Mouse (Mus musculus) Patski (cell line): ENCODE measurements at regions not wholly inside any gene's neighbourhood (a gene's known extent, or its start where the extent isn't known, plus 50 kb on each side); places are given as distances from the start of the nearest gene placed in this dataset.

Experiments
- ATAC-seq: fragments of 100-300 bp; one replicate; pipeline ENCODE4 v1.8.0; 2021
- CTCF ChIA-PET: fragments of 350-600 bp; sonication (Branson Sonifier 250); formaldehyde crosslinking; loops from one replicate; lab custom pipeline; 2022; ENCODE audit warnings: inconsistent platforms; lab: Charles Lee
- POLR2A ChIA-PET: fragments of 350-600 bp; sonication (Branson Sonifier 250); formaldehyde crosslinking; loops from one replicate; lab custom pipeline; 2022; ENCODE audit warnings: antibody characterized with exemption, inconsistent platforms; lab: Charles Lee
- DNase-seq: peaks from one replicate; pipeline ENCODE4 v3.0.0-alpha.2; 2011; ENCODE audit warnings: low read depth, low spot score
- H3K27me3 ChIP-seq: fragments of 371-371 bp; one replicate; pipeline ENCODE4 v1.5.1; 2021
- CTCF ChIP-seq: fragments of 100-300 bp; IDR thresholded peaks from one replicate; pipeline ENCODE4 v1.5.1; 2021
- in situ Hi-C: fragments of 300-500 bp; cut with MboI; formaldehyde crosslinking; loops from 3 replicates; pipeline ENCODE4 v1.11.1; 2018; ENCODE audit warnings: low pct_unique_long_range_greater_than_20kb, mixed read lengths

- TF ChIP-seq CTCF, result no peak
- CTCF ChIA-PET, result no interaction called here
- ATAC-seq, result no peak
- POLR2A ChIA-PET, result no interaction called here
- H3K27me3 ChIP-seq, result no peaks in the 10 kb centered on the region
- in situ Hi-C loops, result no loop called here
- no peak for DNase-seq
Measured at GRCm38 (mm10) chr7:82921722-82922121, 54.6 kb downstream of the Mex3b start.

DNA sequence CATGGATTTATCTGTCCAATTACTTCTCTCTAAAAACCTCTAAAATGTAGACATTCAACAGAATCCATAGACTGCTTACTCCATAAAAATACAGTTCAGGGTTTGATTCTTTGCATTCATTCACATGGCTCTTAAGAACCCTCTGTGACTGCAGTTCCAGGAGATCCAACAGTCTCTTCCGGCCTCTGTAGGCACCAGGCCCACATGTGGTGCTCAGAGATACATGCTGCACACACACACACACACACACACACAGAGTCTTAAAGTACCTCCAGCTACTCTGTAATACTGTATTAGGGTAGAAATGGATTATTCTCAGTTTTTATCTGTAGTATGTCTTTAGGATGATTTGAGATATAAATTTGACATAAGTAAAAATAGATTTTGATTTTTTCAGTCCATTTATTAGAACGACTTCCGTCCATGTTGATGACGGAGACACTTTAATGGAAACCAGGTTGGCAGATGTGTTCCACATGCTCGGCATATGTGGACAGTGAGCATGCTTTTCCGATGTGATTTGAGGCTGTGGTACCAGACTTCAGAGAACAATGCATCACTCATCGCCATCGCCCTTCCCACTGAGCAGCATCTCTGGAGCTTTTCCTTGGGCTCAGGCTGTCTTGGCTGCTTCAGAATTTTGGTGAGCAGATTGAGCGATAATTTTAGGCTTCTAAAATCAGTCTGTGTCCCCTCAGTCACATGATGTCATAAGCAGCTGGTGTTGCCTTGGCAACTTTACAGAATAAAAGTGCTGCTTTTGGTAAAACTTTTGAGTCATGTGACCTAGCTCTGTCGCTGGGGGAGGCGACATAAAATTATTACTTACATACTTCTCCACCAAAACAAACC, 56.3 kb downstream of the Mex3b start:
- ATAC-seq (no peak), DNase-seq (no peak)
- ChIA-PET POLR2A (no interaction called here), CTCF (interaction anchor here (1.1 kb wide), 1 partner anchor 8 kb away, joined by 3 read pairs; no protein-coding TSS in a partner anchor)
- no peak for TF ChIP-seq CTCF
- H3K27me3 ChIP-seq, result no peaks in the 10 kb centered on the region
- in situ Hi-C loops, result no loop called here

DNA sequence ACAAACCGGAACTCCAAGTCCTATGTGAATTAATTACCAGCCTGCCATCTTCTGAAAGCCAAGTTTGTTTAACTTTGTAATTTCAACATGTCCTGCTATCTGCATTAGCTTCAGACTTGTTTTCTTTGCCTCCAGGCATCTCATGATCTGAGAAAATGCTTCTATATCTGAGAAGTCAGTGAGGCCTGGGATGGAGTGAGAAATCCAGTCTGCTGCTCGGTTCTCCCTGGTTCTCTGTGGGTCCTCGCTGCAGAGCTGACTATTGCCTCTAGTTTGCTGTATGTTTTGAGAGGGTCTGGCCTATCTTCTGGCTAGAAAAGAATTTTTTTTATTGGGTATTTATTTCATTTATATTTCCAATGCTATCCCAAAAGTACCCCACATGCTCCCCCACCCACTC, 57.0 kb downstream of the Mex3b start:
- in situ Hi-C loops, result no loop called here
- POLR2A ChIA-PET, result no interaction called here

DNA sequence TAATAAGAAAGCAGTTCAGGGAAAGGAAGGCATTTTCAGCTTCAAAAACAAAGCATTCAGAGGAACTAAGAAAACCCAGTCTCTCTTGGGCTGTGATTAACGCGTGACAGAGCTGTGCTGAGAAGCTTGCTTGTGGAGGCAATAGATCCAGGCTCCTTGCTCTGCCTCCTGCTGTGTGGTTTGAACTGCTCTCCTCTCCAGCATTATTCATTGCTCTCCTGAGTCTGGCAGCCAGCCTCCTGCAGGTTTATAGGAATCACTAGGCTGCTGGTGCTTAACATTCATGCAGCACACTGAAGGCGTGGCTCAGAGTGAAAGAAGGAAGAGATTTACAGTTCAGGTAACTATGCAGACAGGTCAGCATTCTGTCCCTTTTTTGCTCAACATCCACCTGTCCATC, 71.2 kb downstream of the Mex3b start:
- ATAC-seq, result no peak
- DNase-seq, result no peak
- TF ChIP-seq CTCF, result no peak
- ChIA-PET POLR2A (no interaction called here), CTCF (no interaction called here)
- no peaks in the 10 kb centered on the region for H3K27me3 ChIP-seq
- in situ Hi-C loops, result no loop called here

More for the DNA sequence above, 57.0 kb downstream of the Mex3b start:
- CTCF ChIA-PET, result interaction anchor here (1.1 kb wide), 1 partner anchor 9 kb away, joined by 3 read pairs; no protein-coding TSS in a partner anchor
- TF ChIP-seq CTCF, result no peak
- H3K27me3 ChIP-seq, result no peaks in the 10 kb centered on the region
- DNase-seq (no peak), ATAC-seq (no peak)

- H3K27me3 ChIP-seq, result no peaks in the 10 kb centered on the region
- POLR2A ChIA-PET, result no interaction called here
- in situ Hi-C loops, result no loop called here
- DNase-seq (no peak), ATAC-seq (no peak)
- TF ChIP-seq CTCF, result no peak
- CTCF ChIA-PET, result interaction anchor here (0.9 kb wide), 1 partner anchor 16 kb away, joined by 4 read pairs; no protein-coding TSS in a partner anchor
Measured at GRCm38 (mm10) chr7:82939536-82939935, 72.4 kb downstream of the Mex3b start.

DNA sequence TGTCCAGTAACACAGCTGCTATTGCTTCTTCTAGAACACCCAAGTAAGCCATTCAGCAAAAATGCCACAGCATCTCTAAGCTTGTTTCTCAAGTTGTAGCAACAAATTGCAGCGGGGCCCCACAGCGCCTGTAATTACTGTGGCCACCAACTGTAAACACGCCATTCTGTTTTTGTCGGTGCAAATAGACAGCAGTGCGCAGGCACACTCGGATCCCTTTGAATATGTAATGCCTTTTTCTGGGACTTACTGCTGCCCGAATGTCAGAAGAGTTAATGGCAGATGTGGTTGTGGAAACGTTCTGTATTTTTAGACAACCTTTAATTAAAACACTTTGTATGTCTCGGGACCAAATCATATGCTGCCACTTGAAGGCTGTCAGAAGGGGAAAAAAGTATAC, 76.2 kb downstream of the Mex3b start:
- ChIA-PET CTCF (interaction anchor here (1.3 kb wide), 1 partner anchor 13 kb away, joined by 4 read pairs; no protein-coding TSS in a partner anchor), POLR2A (no interaction called here)
- no peak for TF ChIP-seq CTCF
- H3K27me3 ChIP-seq, result no peaks in the 10 kb centered on the region
- DNase-seq (no peak), ATAC-seq (no peak)
- in situ Hi-C loops, result no loop called here

DNA sequence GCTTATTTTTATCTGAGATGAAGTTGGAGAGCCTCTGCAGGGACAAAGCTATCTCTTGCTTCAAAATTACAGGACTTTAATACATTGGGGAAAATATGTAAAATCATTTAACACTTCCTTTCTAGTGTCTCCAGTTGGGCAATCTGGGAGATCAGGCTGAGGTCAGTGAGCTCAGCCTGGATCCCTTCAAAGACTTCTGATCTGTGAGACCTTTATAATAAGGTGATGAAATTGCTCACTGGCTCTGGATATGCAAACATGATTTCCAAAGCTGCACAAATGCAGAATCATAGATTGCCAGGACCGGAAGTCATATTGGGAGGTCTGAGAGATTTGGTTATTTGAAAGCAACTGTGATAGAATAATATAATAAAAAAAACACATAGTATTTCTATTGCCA, 76.7 kb downstream of the Mex3b start:
- no peak for ATAC-seq
- H3K27me3 ChIP-seq, result no peaks in the 10 kb centered on the region
- ChIA-PET POLR2A (no interaction called here), CTCF (interaction anchor here (0.8 to 1.3 kb wide), 2 partner anchors 13 to 26 kb away, joined by 3 to 4 read pairs; no protein-coding TSS in a partner anchor)
- TF ChIP-seq CTCF, result no peak
- DNase-seq, result no peak
- in situ Hi-C loops, result no loop called here

DNA sequence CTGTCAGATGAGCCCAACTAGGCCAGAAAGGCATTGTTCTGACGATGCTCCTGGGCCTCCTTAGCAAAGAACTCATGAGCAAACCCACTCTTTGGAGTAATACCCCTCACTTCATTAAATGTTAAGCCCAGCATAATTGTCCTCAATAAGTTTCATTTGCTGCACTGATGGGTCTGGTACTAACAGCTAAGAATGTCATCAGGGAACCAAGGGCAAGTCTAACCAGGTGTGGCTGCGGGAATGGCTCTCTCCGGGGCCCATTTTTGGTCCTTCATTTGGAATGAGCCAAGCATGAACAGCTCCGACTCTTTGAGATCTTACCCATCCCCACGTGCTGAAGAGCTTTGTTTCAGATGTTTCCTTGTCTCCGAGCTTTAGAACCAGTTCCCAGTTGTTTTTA, 82.2 kb downstream of the Mex3b start:
- in situ Hi-C loops, result no loop called here
- H3K27me3 ChIP-seq, result no peaks in the 10 kb centered on the region
- DNase-seq (no peak), ATAC-seq (no peak)
- POLR2A ChIA-PET, result no interaction called here
- CTCF ChIA-PET, result no interaction called here
- TF ChIP-seq CTCF, result no peak

- ATAC-seq (no peak), DNase-seq (no peak)
- ChIA-PET POLR2A (interaction anchor here (0.7 to 0.9 kb wide), 2 partner anchors 9 to 139 kb away, joined by 3 read pairs; no protein-coding TSS in a partner anchor), CTCF (no interaction called here)
- H3K27me3 ChIP-seq, result no peaks in the 10 kb centered on the region
- no peak for TF ChIP-seq CTCF
- in situ Hi-C loops, result no loop called here
Measured at GRCm38 (mm10) chr7:82957208-82957977, 90.3 kb downstream of the Mex3b start.

DNA sequence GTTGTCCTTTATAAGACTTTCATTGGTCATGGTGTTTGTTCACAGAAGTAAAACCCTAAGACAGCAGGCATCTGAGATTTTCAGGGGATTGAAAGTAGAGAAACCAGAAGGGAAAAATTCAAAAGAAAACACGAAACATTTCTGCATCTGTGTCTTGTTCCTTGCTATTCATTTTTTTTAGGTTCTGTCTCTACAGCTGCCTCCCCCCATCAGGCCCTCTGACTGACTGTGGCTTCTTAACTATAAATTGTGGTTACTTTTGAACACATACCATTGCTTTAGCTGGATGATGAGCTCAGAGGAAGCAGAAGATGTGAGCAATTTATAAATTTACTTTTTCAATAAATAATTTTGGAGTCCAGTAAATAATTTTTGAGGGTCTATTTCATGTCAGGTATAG, 103.5 kb downstream of the Mex3b start:
- CTCF ChIA-PET, result no interaction called here
- no peak for TF ChIP-seq CTCF
- in situ Hi-C loops, result no loop called here
- ATAC-seq (no peak), DNase-seq (no peak)
- no peaks in the 10 kb centered on the region for H3K27me3 ChIP-seq
- POLR2A ChIA-PET, result no interaction called here

DNA sequence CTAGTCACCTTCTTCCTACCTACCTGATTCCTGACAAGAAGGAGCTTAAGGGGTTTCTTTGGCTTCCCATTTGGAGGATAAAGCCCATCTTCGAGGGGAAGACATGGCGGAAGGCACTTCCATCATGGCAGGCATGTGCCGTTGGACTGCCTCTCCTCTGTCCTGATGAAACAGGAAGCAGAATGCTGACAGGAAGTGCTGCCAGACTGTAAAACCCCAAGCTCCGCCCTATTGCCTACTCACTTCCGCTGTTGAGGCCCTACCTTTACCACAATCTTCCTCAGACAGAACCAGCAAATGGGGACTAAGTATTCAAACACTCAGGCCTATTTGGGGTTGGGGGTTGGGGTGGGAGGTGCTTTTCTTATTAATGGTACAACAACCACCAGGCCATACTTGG, 104.1 kb downstream of the Mex3b start:
- H3K27me3 ChIP-seq, result no peaks in the 10 kb centered on the region
- no peak for TF ChIP-seq CTCF
- DNase-seq, result no peak
- in situ Hi-C loops, result no loop called here
- no peak for ATAC-seq
- ChIA-PET CTCF (no interaction called here), POLR2A (no interaction called here)
